Mouse (Mus musculus) E14TG2a.4 (cell line): Measurements from ENCODE around the gene Dleu7.

Experiments used
- H3K27me3 ChIP-seq: 2 replicates; pipeline ENCODE4 v1.6.1; 2014; ENCODE audit warnings: low read length, control low read depth; ENCODE audit not compliant: insufficient read depth
- H3K36me3 ChIP-seq: 2 replicates; pipeline ENCODE4 v1.6.1; 2014; ENCODE audit warnings: low read length, control low read depth; ENCODE audit not compliant: insufficient read depth
- H3K4me1 ChIP-seq: replicated peaks from 2 replicates; pipeline ENCODE4 v1.6.1; 2014; ENCODE audit warnings: low read depth, low read length, control low read depth
- H3K4me3 ChIP-seq: replicated peaks from 2 replicates; pipeline ENCODE4 v1.5.1; 2014; ENCODE audit warnings: mild to moderate bottlenecking, low read length
- H3K9me3 ChIP-seq: 2 replicates; pipeline ENCODE4 v1.6.1; 2014; ENCODE audit warnings: low read length, control low read depth
- CTCF ChIP-seq: conservative IDR thresholded peaks from 2 replicates; pipeline ENCODE4 v1.5.1; 2014; ENCODE audit warnings: low read length
- NANOG ChIP-seq: IDR thresholded peaks from 2 replicates; pipeline ENCODE4 v1.6.1; 2014; ENCODE audit warnings: borderline replicate concordance, low read length, mixed read lengths
- POU5F1 ChIP-seq: IDR thresholded peaks from 2 replicates; pipeline ENCODE4 v1.6.1; 2014; ENCODE audit warnings: low read length, borderline replicate concordance

Gene Dleu7

DNA sequence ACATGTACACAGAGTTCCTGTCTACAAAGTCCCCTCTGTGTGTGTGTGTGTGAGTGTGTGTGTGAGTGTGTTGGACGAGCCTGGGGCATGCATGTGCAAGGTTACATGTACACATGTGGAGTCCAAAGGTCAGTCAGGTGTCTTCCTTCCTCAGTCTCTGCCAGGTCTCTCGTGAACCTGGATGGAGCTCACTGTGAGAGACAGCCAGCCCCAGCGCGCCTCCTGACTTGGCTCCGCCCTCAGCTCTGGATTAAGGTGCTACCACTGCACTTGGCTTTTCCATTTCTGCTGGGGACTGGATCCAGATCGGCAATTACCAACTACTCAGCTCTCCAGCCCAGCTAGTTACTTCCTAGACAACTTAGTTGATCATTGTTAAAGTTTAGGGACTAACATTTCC lies 35.8 kb upstream of the Dleu7 start:
- H3K36me3 ChIP-seq, result no peaks in the 10 kb centered on the region
- H3K4me1 ChIP-seq, result peaks cover 54% of the 10 kb centered on the region
- H3K27me3 ChIP-seq, result no peaks in the 10 kb centered on the region
- TF ChIP-seq NANOG (no peak), POU5F1 (no peak), CTCF (no peak)
- no peak overlapping the region for H3K4me3 ChIP-seq
- no peaks in the 10 kb centered on the region for H3K9me3 ChIP-seq

DNA sequence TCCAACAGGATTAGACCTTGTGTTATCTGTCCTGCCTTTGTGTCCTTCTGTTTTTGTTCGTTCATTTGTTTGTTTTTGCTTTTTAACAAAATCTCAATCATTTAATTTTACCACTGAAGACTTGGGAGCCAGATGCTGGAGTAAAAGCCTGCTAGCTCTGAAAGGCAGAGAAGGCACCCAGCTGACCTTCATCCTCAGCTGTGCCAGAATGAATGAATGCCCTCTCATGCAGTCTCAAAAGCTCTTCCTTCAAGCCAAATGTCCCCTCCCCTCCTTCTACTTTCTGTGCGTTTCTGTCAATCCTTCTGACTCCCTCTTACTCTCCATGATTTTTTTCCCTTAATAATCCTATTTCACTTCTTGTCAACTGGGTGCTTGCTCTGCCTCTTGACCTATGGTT lies 34.3 kb upstream of the Dleu7 start:
- TF ChIP-seq CTCF, result no peak
- no peak for TF ChIP-seq POU5F1
- TF ChIP-seq NANOG, result no peak

DNA sequence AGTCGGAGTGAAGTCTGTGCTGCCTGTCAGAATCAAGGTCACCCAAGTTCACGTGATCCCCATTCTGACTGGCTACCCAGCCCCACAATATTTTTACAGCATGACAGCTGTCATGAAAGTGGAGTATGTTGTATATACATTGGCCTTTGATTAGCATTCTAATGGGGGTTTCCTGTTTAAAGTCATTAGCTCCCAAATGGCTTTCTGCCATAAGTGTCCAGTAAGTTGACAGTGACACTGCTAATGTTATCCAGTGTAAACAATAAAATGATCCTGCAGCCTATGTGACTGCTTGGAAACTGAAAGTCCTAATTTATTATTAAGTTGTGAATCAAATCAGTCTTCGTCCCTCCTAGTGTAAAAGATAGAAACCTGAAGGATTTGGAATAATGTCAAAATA lies 33.2 kb upstream of the Dleu7 start:
- TF ChIP-seq POU5F1 (no peak), CTCF (no peak), NANOG (no peak)
- Histone ChIP-seq H3K4me3 (no peak overlapping the region), H3K4me1 (peaks cover 37% of the 10 kb centered on the region), H3K36me3 (no peaks in the 10 kb centered on the region), H3K27me3 (no peaks in the 10 kb centered on the region), H3K9me3 (no peaks in the 10 kb centered on the region)

More for the DNA sequence above, 34.3 kb upstream of the Dleu7 start:
- Histone ChIP-seq H3K4me1 (peaks cover 42% of the 10 kb centered on the region), H3K4me3 (no peak overlapping the region), H3K9me3 (no peaks in the 10 kb centered on the region), H3K27me3 (no peaks in the 10 kb centered on the region), H3K36me3 (no peaks in the 10 kb centered on the region)

DNA sequence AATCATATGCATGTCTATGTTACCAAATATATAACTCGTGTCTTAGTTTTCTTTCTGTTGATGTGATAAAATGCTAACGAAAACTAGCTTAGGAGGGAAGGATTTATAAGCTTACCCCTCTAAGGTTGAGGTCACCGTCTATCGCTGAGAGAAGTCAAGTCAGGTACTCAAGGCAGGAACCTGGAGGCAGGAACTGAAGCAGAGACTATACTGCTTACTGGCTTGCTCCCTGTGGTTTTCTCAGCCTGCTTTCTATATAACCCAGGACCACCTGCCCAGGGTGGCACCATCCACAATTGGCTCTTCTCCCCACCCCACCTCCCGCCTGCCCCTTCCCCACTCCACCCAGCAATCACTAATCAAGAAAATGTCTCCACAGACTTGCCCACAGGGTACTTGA lies 32.1 kb upstream of the Dleu7 start:
- peaks cover 29% of the 10 kb centered on the region for H3K4me1 ChIP-seq
- H3K9me3 ChIP-seq, result no peaks in the 10 kb centered on the region
- H3K36me3 ChIP-seq, result no peaks in the 10 kb centered on the region
- no peak overlapping the region for H3K4me3 ChIP-seq
- H3K27me3 ChIP-seq, result no peaks in the 10 kb centered on the region
- TF ChIP-seq NANOG (no peak), POU5F1 (no peak), CTCF (no peak)

DNA sequence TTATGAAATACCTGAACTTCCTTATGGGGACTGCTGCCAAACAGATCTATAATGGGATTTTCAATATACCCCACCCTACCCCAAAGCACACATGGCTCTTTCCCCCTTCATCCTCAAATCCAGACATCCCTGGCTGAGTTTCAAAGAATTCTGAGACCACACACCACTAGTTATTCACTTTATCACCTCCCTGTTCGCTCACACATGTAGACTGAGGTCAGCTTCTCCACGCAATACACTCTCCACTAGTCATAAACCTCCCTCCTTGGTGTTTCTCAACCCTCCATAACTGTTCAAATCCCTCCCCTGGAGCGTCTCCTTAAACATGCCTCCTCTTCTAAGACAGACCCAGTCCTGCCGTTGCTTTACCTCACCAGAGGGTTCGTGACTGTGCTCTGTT lies 30.6 kb upstream of the Dleu7 start:
- Histone ChIP-seq H3K36me3 (no peaks in the 10 kb centered on the region), H3K9me3 (no peaks in the 10 kb centered on the region), H3K27me3 (no peaks in the 10 kb centered on the region), H3K4me3 (no peak overlapping the region), H3K4me1 (peaks cover 17% of the 10 kb centered on the region)
- no peak for TF ChIP-seq CTCF
- TF ChIP-seq POU5F1, result no peak
- no peak for TF ChIP-seq NANOG

DNA sequence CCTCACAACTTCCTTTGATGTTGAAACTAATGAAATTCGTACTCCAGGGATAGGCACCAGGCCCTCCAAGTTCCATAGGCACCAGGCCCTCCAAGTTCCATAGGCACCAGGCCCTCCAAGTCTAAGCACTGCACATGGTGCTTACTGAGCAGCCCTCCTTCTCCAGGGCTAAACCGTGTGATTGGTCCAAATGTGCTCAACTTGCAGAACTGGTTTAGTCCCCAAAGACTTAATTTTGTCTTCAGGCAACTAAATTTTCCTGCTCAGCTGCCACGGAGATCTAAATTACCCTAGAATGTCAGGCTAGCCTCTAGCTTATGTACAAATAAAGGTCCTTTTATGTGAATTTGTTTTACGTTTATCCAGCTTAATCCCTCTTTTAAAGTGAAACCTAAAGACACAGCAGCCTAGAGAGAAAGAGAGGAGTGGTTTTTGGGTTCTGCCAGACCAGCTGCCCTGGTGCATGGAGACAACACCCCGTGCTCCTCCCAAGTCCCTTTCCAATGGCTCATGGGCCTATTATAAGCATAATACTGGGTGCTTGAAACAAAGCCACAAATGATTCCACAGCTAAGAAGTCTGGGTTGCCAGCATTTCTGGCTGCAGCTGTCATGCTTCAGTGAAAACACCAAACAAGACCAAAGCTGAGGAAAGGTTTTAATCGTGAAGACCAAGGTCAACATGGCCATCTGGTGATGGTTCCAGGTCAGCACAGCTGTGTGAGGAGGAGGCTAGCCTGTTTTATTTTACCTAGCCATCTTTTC lies 29.9 kb upstream of the Dleu7 start:
- Histone ChIP-seq H3K9me3 (no peaks in the 10 kb centered on the region), H3K4me3 (no peak overlapping the region), H3K27me3 (no peaks in the 10 kb centered on the region), H3K36me3 (no peaks in the 10 kb centered on the region), H3K4me1 (peaks cover 15% of the 10 kb centered on the region)
- TF ChIP-seq POU5F1, result no peak
- TF ChIP-seq CTCF, result no peak
- no peak for TF ChIP-seq NANOG

DNA sequence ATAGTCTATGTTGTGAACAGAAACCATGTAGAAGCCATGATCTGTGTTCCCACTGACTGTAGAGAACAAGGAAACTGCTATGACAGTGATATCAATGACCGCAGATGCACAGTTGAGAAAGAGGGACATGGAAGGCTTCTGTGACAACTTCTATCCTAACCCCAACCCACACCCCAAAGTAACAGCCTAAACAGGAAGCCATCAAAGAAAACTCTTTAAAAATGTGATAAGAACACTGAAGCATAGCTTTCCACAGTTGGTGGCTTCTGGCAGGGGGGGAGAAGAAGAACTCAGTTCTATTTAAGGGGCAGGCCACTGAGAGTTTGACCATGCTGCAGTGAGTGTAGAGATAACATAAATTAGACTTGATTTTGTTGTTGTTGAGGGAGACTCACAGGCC lies 18.8 kb upstream of the Dleu7 start:
- Histone ChIP-seq H3K4me1 (no peaks in the 10 kb centered on the region), H3K36me3 (no peaks in the 10 kb centered on the region), H3K27me3 (no peaks in the 10 kb centered on the region), H3K9me3 (no peaks in the 10 kb centered on the region), H3K4me3 (no peak overlapping the region)
- no peak for TF ChIP-seq NANOG
- no peak for TF ChIP-seq POU5F1

DNA sequence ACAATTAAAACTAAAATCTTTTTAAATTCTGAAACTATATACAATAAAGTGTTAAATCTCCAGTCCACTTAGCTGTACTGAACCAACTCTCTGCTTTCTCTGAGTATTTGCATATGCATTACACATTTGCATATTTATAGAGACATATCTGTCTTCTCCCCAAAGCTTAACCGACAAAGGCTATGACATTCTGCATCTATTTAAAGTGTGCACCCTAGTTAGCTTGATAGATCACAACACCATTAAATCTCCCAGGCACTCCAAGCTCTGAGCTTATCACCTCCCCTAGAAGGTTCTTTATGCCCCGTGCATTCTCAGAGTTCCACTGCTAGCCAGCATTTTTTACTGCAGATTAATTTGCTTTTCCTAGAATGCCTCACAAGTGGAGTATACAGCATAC lies 16.2 kb upstream of the Dleu7 start:
- no peaks in the 10 kb centered on the region for H3K36me3 ChIP-seq

DNA sequence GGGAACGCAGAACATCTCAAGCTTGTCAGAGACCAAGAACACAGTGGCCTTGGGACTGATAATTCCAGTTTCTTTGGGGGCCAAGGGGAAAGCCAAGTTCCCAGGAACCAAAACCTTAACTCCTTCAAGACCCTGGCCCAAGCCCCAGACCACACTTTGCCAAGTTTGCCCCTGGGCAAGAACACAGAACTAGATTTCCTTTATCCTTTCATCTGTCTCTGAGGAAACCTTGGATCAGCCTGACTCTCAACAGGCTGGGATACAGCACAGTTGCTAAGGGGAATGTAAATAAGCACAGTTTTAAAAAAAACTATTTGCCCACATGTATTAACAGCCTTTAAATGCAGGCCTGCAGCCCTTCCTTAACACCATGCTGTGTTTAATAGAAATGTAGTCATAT lies 14.7 kb upstream of the Dleu7 start:
- H3K36me3 ChIP-seq, result no peaks in the 10 kb centered on the region
- peaks cover under 1% of the 10 kb centered on the region; the same call in 1 of the 2 replicates for H3K4me1 ChIP-seq
- peaks cover 13% of the 10 kb centered on the region for H3K9me3 ChIP-seq
- H3K27me3 ChIP-seq, result no peaks in the 10 kb centered on the region
- TF ChIP-seq POU5F1 (no peak), NANOG (no peak), CTCF (no peak)
- no peak overlapping the region for H3K4me3 ChIP-seq

More for the DNA sequence above, 16.2 kb upstream of the Dleu7 start:
- Histone ChIP-seq H3K27me3 (no peaks in the 10 kb centered on the region), H3K9me3 (peaks cover 13% of the 10 kb centered on the region), H3K4me1 (no peaks in the 10 kb centered on the region), H3K4me3 (no peak overlapping the region)
- TF ChIP-seq NANOG, result no peak
